Mouse (Mus musculus): ENCODE measurements around the gene Adamtsl1.

Gene Adamtsl1

DNA sequence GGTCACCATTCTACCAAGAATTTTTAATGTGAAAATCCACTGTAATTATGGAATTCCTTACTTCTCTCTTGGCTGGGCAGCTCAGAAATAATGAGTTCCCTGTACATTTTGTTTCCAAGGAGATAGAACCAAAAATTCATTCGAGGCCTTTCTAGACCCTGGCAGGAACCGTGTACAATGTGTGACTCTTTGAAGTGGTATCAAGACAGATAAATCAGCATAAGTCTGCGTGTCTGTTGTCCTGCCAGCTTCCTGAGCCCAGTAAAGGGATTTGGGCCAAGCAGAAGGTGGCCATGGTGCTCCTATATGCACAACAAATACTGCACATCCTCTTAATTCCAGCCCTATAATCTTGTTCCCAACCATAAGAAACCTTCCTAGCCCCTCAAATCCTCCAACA is 887.1 kb downstream of the Adamtsl1 start:
- DNase-seq (ENCODE audit: low spot score in 2 of 2), result no peak

- DNase-seq (ENCODE audit: low spot score in 2 of 2), result peak in 1 of 2 experiments; percentile 49
These were observed 892.7 kb downstream of the Adamtsl1 start for GRCm38 (mm10) chr4:86406501-86407199.

DNA sequence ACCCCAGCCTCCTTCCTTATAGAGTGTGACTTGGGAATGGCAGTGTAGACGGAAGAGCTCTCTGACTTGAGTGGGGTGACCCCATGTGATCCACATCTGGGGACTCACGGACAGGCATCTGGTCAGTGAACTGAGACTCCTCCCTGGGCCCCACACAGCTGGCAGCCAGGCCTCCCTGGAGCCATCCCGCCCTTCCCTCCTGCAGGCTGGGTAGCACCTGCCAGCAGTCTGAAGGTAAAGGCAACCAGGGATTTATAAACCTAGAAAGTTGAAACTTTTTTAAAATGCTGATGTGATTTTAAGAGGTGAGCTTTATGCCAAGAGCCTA is 893.2 kb downstream of the Adamtsl1 start:
- DNase-seq (ENCODE audit: low spot score in 2 of 2), result no peak

- no peak for DNase-seq (ENCODE audit: low spot score in 2 of 2)
These were observed 894.4 kb downstream of the Adamtsl1 start for GRCm38 (mm10) chr4:86408421-86408820.

- no peak for DNase-seq (ENCODE audit: low spot score in 2 of 2)
These were observed 897.0 kb downstream of the Adamtsl1 start for GRCm38 (mm10) chr4:86410946-86411345.

- DNase-seq (ENCODE audit: low spot score in 2 of 2), result no peak
These were observed 899.4 kb downstream of the Adamtsl1 start for GRCm38 (mm10) chr4:86413388-86413787.

GRCm38 (mm10) chr4:86416401-86417025 is 902.5 kb downstream of the Adamtsl1 start:
- no peak for DNase-seq (ENCODE audit: low spot score in 2 of 2)

- DNase-seq (ENCODE audit: low spot score in 2 of 2), result no peak
These were observed 908.6 kb downstream of the Adamtsl1 start for GRCm38 (mm10) chr4:86422586-86422985.

- no peak for DNase-seq (ENCODE audit: low spot score in 2 of 2)
These were observed 911.6 kb downstream of the Adamtsl1 start for GRCm38 (mm10) chr4:86425581-86425980.

GRCm38 (mm10) chr4:86426549-86426948 is 912.6 kb downstream of the Adamtsl1 start:
- no peak for DNase-seq (ENCODE audit: low spot score in 2 of 2)

DNA sequence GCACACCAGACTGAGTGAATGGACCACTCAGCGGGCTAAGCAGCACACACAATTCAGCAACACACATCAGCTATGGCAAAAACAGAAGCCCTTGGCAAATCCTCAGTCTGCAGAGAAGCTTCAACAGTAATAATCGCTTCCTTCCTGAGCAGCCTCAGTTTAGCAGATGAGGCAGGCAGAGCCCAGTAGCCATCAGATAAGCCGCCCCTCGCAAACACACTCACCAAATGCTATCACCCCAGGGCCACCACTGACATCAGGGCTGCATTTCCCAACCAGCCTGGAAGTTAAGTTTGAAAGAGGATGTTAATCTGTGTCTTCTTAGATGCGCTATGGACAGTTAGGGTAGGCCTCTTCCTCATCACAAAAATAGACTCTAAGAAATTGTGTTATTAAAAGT is 913.3 kb downstream of the Adamtsl1 start:
- no peak for DNase-seq (ENCODE audit: low spot score in 2 of 2)

GRCm38 (mm10) chr4:86428091-86428745 is 914.2 kb downstream of the Adamtsl1 start:
- no peak for DNase-seq (ENCODE audit: low spot score in 2 of 2)

DNA sequence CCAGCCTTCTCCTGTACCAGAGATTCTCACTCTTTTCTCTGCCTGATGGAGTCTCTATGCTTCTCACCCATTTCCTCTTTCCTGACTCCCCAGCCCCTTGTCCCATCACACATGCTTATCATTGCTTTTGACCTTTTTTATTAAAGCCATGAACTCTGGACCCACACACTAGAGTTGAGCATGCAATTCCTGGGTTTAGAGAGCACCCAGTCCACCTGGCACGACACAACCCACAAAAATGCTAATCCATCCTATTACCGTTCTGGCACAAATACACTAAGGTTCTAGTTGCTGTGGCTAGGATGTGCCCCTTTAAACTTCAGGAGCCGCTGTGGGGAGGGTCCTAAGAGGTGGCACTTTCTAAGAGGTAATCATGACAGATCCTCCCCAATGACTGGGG is 921.7 kb downstream of the Adamtsl1 start:
- no peak for DNase-seq (ENCODE audit: low spot score in 2 of 2)

DNA sequence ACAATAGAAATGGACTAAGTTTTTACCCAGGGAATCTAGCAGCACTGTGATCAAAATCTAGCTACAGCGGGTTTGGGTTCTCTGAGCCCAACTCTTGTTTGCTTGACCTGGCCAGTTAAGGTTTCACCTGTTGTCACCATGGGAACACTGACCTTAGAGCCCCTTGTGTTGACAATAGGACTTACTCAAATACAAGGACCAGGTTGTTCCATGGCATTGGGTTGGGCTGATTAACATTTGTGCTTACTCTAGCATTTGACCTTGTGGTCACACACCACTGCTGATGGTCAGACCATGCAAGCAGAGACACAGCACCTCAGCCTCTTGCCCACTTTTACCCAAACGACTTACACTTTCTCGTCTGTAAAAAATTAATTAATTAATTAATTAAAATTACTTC is 922.4 kb downstream of the Adamtsl1 start:
- no peak for DNase-seq (ENCODE audit: low spot score in 2 of 2)

GRCm38 (mm10) chr4:86450468-86450867 is 936.5 kb downstream of the Adamtsl1 start:
- no peak for DNase-seq (ENCODE audit: low spot score in 2 of 2)

- DNase-seq (ENCODE audit: low spot score in 2 of 2), result no peak
These were observed 950.8 kb downstream of the Adamtsl1 start for GRCm38 (mm10) chr4:86464808-86465207.

Data from spleen, postnatal 4 days (tissue).